Mouse (Mus musculus) adrenal gland, postnatal 10 days (tissue): ENCODE results near the gene Osgin1. TPM values are rescaled to one million over a fixed set of nuclear protein-coding genes. Genes with fewer than 3 reads are reported as not detected.

Experiments used
- DNase-seq: peaks from one replicate; pipeline ENCODE4 v3.0.0; 2021; ENCODE audit warnings: mixed read lengths
- long read RNA-seq, 2 experiments: library from polyadenylated mRNA; stranded (forward); transcript quantifications; one replicate each; pipeline ENCODE4 v2.0.0; 2021
- total RNA-seq, 2 experiments: library from RNA; stranded (reverse); gene quantifications; 2 replicates each; pipeline ENCODE4 v1.2.3; 2021

Osgin1 gene
- 10 to 100 TPM; 72.1 to 81.4 TPM for total RNA-seq
- long read RNA-seq, experiment 1, transcript Osgin1-206 (6 exons, 2,005 nt): major isoform, 31 of 107 reads
- long read RNA-seq, experiment 1, partial matches to known transcripts: 73 of 107 reads
- long read RNA-seq, experiment 1, other reads (novel, unspliced or antisense): 2 of 107 reads
- long read RNA-seq, experiment 2, transcript Osgin1-206 (6 exons, 2,005 nt): major isoform, 17 of 52 reads
- long read RNA-seq, experiment 2, partial matches to known transcripts: 2 of 52 reads
- long read RNA-seq, experiment 2, other reads (novel, unspliced or antisense): 33 of 52 reads

- DNase-seq: no peak
Observed at GRCm38 (mm10) chr8:119433582-119434174, at the start of gene Osgin1. Gene Osgin1, plus strand, starts transcription at chr8:119434124.

GRCm38 (mm10) chr8:119384478-119384877 is 49.4 kb upstream of the Osgin1 start:
- peak; percentile 82 for DNase-seq

GRCm38 (mm10) chr8:119385854-119386253 is 48.1 kb upstream of the Osgin1 start:
- DNase-seq: no peak

- no peak for DNase-seq
Observed at GRCm38 (mm10) chr8:119386988-119387387, 46.9 kb upstream of the Osgin1 start.

GRCm38 (mm10) chr8:119394097-119394496 is 39.8 kb upstream of the Osgin1 start:
- DNase-seq: no peak

GRCm38 (mm10) chr8:119394524-119395026 is 39.3 kb upstream of the Osgin1 start, which contains the start of gene Mlycd:
Gene Mlycd, plus strand, starts transcription at chr8:119394878.
- peak; percentile 98 for DNase-seq

GRCm38 (mm10) chr8:119395072-119395950 is 38.6 kb upstream of the Osgin1 start:
- DNase-seq: peak; percentile 43

GRCm38 (mm10) chr8:119398558-119398957 is 35.4 kb upstream of the Osgin1 start:
- DNase-seq: no peak

GRCm38 (mm10) chr8:119399255-119399654 is 34.7 kb upstream of the Osgin1 start:
- DNase-seq: peak; percentile 59

- DNase-seq: no peak
Observed at GRCm38 (mm10) chr8:119400122-119400671, 33.7 kb upstream of the Osgin1 start.

GRCm38 (mm10) chr8:119400904-119401303 is 33.0 kb upstream of the Osgin1 start:
- DNase-seq: no peak

- DNase-seq: no peak
Observed at GRCm38 (mm10) chr8:119403912-119404311, 30.0 kb upstream of the Osgin1 start.

- DNase-seq: no peak
Observed at GRCm38 (mm10) chr8:119404648-119405047, 29.3 kb upstream of the Osgin1 start.

GRCm38 (mm10) chr8:119408311-119408710 is 25.6 kb upstream of the Osgin1 start:
- DNase-seq: no peak

- peak; percentile 53 for DNase-seq
Observed at GRCm38 (mm10) chr8:119412037-119412734, 21.7 kb upstream of the Osgin1 start.

GRCm38 (mm10) chr8:119412735-119413498 is 21.0 kb upstream of the Osgin1 start:
- peak; percentile 88 for DNase-seq

- DNase-seq: peak; percentile 50
Observed at GRCm38 (mm10) chr8:119413605-119414004, 20.3 kb upstream of the Osgin1 start.

GRCm38 (mm10) chr8:119420318-119420717 is 13.6 kb upstream of the Osgin1 start:
- no peak for DNase-seq

- DNase-seq: peak; percentile 47
Observed at GRCm38 (mm10) chr8:119421603-119422122, 12.3 kb upstream of the Osgin1 start.

- peak; percentile 78 for DNase-seq
Observed at GRCm38 (mm10) chr8:119422123-119422711, 11.7 kb upstream of the Osgin1 start.
